11 mouse cellular contexts compared by ENCODE assay signal in genomic region chr9:31243306-31243938, GRCm38 (mm10). TPM values are rescaled to one million over a fixed set of nuclear protein-coding genes. Genes with fewer than 3 reads are reported as not detected.
DNase-seq lines count a peak whose midpoint lies in the region.
"Had no signal": no experiment of that assay in that cellular context is flagged by ENCODE, and none has a peak within 500 bp of the region (broad histone marks: within the 10 kb centered on the region; RNA-seq: fewer than 3 reads in every experiment).

No protein-coding gene starts in this region.

- DNase-seq in adrenal gland, adult (ENCODE audit: inconsistent age in 2 of 2, low spot score in 1 of 2), result peak; percentile 38 to 82
- DNase-seq in adrenal gland, postnatal 4 days (ENCODE audit: low spot score in 2 of 2), result no peak
- peak; percentile 27 for DNase-seq in thymus, postnatal 0 days (ENCODE audit: low spot score)
- no peak for DNase-seq in thymus, postnatal 36 days
- DNase-seq in adrenal gland, postnatal 36 days, result peak; percentile 38 to 49
- peak; percentile 30 to 57 for DNase-seq in natural killer cell, adult 2 months (ENCODE audit: low spot score in 2 of 2)
- DNase-seq in heart, postnatal 10 days, result no peak
- DNase-seq in heart, adult 8-10 months (ENCODE audit: low spot score), result no peak
- DNase-seq: gastrocnemius, adult 2 months; kidney, postnatal 4 days; left cerebral cortex, postnatal 4 days had no signal

- intact Hi-C loops in heart, postnatal 10 days (cut with DNase I), result no loop called here

RNA-seq across cellular contexts. Expression of gene Aplp2, which starts 31.8 kb away (rescaled TPM):
- 100 to 1,000 TPM; 518 to 550 TPM for total RNA-seq in adrenal gland, postnatal 4 days (2021)
- 166 and 168 TPM in 2 replicates for polyA plus RNA-seq in thymus, postnatal 0 days (2015; fragmentation: Nextera tagmentation; extraction: Ambion mirVana)
- 100 to 1,000 TPM; 600 to 666 TPM for total RNA-seq in adrenal gland, postnatal 36 days (2021)
- 100 to 1,000 TPM; 333 to 347 TPM for total RNA-seq in heart, postnatal 10 days (2021)
- 100 to 1,000 TPM; 290 to 388 (median 328) TPM for total RNA-seq in heart, adult 8-10 months (2022)

RNA-seq across cellular contexts. Expression of gene Prdm10, which starts 36.9 kb away (rescaled TPM):
- total RNA-seq in adrenal gland, postnatal 4 days (2021), result 1 to 10 TPM; 9.0 to 9.3 TPM
- polyA plus RNA-seq in thymus, postnatal 0 days (2015; fragmentation: Nextera tagmentation; extraction: Ambion mirVana), result 3.6 and 3.9 TPM in 2 replicates
- total RNA-seq in adrenal gland, postnatal 36 days (2021), result 1 to 10 TPM; 9.1 to 9.7 TPM
- 1 to 10 TPM; 5.2 to 6.0 TPM for total RNA-seq in heart, postnatal 10 days (2021)
- total RNA-seq in heart, adult 8-10 months (2022), result 1 to 10 TPM; 4.4 to 6.2 (median 5.2) TPM

Comparison
In these comparisons a context has a peak if more than half of its experiments do, and no peak if none do; other contexts are left out.
1. DNase-seq: peak in adrenal gland, adult (2 of 2), thymus, postnatal 0 days (single experiment), adrenal gland, postnatal 36 days (2 of 2) and natural killer cell, adult 2 months (2 of 2); none in adrenal gland, postnatal 4 days (0 of 2), thymus, postnatal 36 days (0 of 2), heart, postnatal 10 days (0 of 2) and heart, adult 8-10 months (single experiment).